Mouse (Mus musculus) C2C12 (cell line): ENCODE results near the gene Gdf15. TPM values are rescaled to one million over a fixed set of nuclear protein-coding genes. Genes with fewer than 3 reads are reported as not detected.
A peak's percentile ranks its signal among the peaks of the same experiment; 100 is the strongest.

ENCODE experiments used
- H3K27me3 ChIP-seq: one replicate; pipeline ENCODE4 v1.6.1; 2011; ENCODE audit not compliant: control insufficient read depth, insufficient read depth, insufficient read length
- H3K36me3 ChIP-seq: one replicate; pipeline ENCODE4 v1.6.1; 2011; ENCODE audit not compliant: control insufficient read depth, insufficient read depth
- H3K4me3 ChIP-seq: one replicate; pipeline ENCODE4 v1.5.1; 2011; ENCODE audit warnings: mild to moderate bottlenecking, control low read depth; ENCODE audit not compliant: poor library complexity, insufficient read depth, severe bottlenecking
- H3K79me2 ChIP-seq: one replicate; pipeline ENCODE4 v1.6.1; 2011; ENCODE audit not compliant: control insufficient read depth, insufficient read depth
- H3K79me3 ChIP-seq: one replicate; pipeline ENCODE4 v1.6.1; 2011; ENCODE audit warnings: low read depth, control low read depth
- H3ac ChIP-seq: one replicate; pipeline ENCODE3; 2011; ENCODE audit warnings: low read depth; ENCODE audit not compliant: control insufficient read depth, insufficient read length
- CEBPB ChIP-seq: IDR thresholded peaks from one replicate; pipeline ENCODE4 v1.6.1; 2011; ENCODE audit warnings: low read depth, mild to moderate bottlenecking, control low read depth, moderate library complexity
- CTCF ChIP-seq: IDR thresholded peaks from one replicate; pipeline ENCODE4 v1.5.1; 2011; ENCODE audit not compliant: control insufficient read depth, insufficient read depth, insufficient read length
- FOSL1 ChIP-seq: IDR thresholded peaks from one replicate; pipeline ENCODE4 v1.8.0; 2011; ENCODE audit warnings: mild to moderate bottlenecking, low read length; ENCODE audit not compliant: poor library complexity, insufficient read depth, severe bottlenecking
- MAX ChIP-seq: IDR thresholded peaks from one replicate; pipeline ENCODE4 v1.6.1; 2011; ENCODE audit warnings: mild to moderate bottlenecking, control low read depth
- MYOD1 ChIP-seq: IDR thresholded peaks from one replicate; pipeline ENCODE4 v1.6.1; 2011; ENCODE audit warnings: low read depth; ENCODE audit not compliant: control insufficient read depth, insufficient read length
- MYOG ChIP-seq: IDR thresholded peaks from one replicate; pipeline ENCODE4 v1.6.1; 2011; ENCODE audit not compliant: control insufficient read depth, insufficient read length; ENCODE audit errors: extremely low read depth
- USF1 ChIP-seq: IDR thresholded peaks from one replicate; pipeline ENCODE4 v1.6.1; 2011; ENCODE audit warnings: low read depth, mild to moderate bottlenecking, control low read depth, moderate library complexity
- polyA plus RNA-seq: library from polyadenylated mRNA; unstranded; fragments of >200 nt; fragmentation: generic; extraction: Trizol; gene quantifications from one replicate; pipeline ENCODE4 v1.2.1, GENCODE M21; 2012; ENCODE audit warnings: missing spikeins

Gene Gdf15
- polyA plus RNA-seq, 1 experiment = 20.9 TPM

- Histone ChIP-seq H3ac (peak overlapping the region; percentile 52), H3K27me3 (no peaks in the 10 kb centered on the region), H3K79me3 (peaks cover 2% of the 10 kb centered on the region), H3K79me2 (no peaks in the 10 kb centered on the region), H3K36me3 (no peaks in the 10 kb centered on the region), H3K4me3 (peak overlapping the region; percentile 11)
- TF ChIP-seq USF1 = no peak
- no peak for TF ChIP-seq MYOG
- no peak for TF ChIP-seq FOSL1
- peak; percentile 82 for TF ChIP-seq MYOD1
- no peak for TF ChIP-seq CEBPB
- peak; percentile 100 for TF ChIP-seq CTCF
- TF ChIP-seq MAX = peak; percentile 70
Observed at GRCm38 (mm10) chr8:70629574-70630531, 2.4 kb downstream of the Gdf15 start.

GRCm38 (mm10) chr8:70628986-70629490 lies 3.2 kb downstream of the Gdf15 start:
- peaks cover 2% of the 10 kb centered on the region for H3K79me3 ChIP-seq
- no peaks in the 10 kb centered on the region for H3K79me2 ChIP-seq
- no peak overlapping the region for H3K4me3 ChIP-seq
- no peak overlapping the region for H3ac ChIP-seq
- no peaks in the 10 kb centered on the region for H3K36me3 ChIP-seq
- TF ChIP-seq MYOG (no peak), FOSL1 (no peak), USF1 (no peak), CEBPB (no peak), MAX (no peak), MYOD1 (no peak), CTCF (no peak)
- no peaks in the 10 kb centered on the region for H3K27me3 ChIP-seq

- no peak overlapping the region for H3ac ChIP-seq
- no peak overlapping the region for H3K4me3 ChIP-seq
- no peaks in the 10 kb centered on the region for H3K27me3 ChIP-seq
- H3K36me3 ChIP-seq = no peaks in the 10 kb centered on the region
- TF ChIP-seq FOSL1 (no peak), MYOG (no peak), CEBPB (no peak), USF1 (no peak), MAX (no peak), CTCF (no peak), MYOD1 (no peak)
- no peaks in the 10 kb centered on the region for H3K79me2 ChIP-seq
- peaks cover 2% of the 10 kb centered on the region for H3K79me3 ChIP-seq
Observed at GRCm38 (mm10) chr8:70627041-70627440, 5.2 kb downstream of the Gdf15 start.

DNA sequence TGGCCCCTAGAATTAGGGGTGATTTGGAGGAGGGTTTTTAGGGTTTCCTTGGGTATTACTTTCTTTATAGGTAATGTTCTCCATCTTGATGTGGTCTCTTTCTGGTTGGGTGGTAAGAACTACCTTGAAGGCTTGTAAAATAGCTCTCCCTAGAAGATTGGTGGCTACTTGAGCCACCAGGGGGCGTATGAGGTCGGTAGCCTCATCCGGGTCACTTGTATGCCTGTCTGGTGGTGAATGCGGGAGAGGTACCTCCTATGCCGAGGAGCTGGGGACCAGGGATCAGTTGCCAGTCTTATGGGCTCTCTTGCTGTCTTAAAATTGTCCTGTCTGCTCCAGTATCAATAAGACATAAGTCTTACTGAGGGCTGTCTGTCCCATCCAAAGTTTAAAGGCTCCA lies 7.2 kb downstream of the Gdf15 start:
- H3K79me3 ChIP-seq = peaks cover 2% of the 10 kb centered on the region

GRCm38 (mm10) chr8:70622220-70622619 lies 10.0 kb downstream of the Gdf15 start:
- no peak for TF ChIP-seq FOSL1
- TF ChIP-seq MYOG = no peak
- no peak for TF ChIP-seq USF1
- TF ChIP-seq CTCF = no peak
- no peak for TF ChIP-seq CEBPB
- TF ChIP-seq MAX = no peak
- TF ChIP-seq MYOD1 = no peak
- Histone ChIP-seq H3K27me3 (no peaks in the 10 kb centered on the region), H3K36me3 (no peaks in the 10 kb centered on the region), H3K79me3 (no peaks in the 10 kb centered on the region), H3ac (no peak overlapping the region), H3K4me3 (no peak overlapping the region), H3K79me2 (no peaks in the 10 kb centered on the region)

More for the DNA sequence above, 7.2 kb downstream of the Gdf15 start:
- Histone ChIP-seq H3K4me3 (no peak overlapping the region), H3K79me2 (no peaks in the 10 kb centered on the region), H3K36me3 (no peaks in the 10 kb centered on the region), H3K27me3 (no peaks in the 10 kb centered on the region), H3ac (no peak overlapping the region)
- TF ChIP-seq CEBPB (no peak), USF1 (no peak), MYOG (no peak), MAX (no peak), MYOD1 (no peak), FOSL1 (no peak), CTCF (no peak)

DNA sequence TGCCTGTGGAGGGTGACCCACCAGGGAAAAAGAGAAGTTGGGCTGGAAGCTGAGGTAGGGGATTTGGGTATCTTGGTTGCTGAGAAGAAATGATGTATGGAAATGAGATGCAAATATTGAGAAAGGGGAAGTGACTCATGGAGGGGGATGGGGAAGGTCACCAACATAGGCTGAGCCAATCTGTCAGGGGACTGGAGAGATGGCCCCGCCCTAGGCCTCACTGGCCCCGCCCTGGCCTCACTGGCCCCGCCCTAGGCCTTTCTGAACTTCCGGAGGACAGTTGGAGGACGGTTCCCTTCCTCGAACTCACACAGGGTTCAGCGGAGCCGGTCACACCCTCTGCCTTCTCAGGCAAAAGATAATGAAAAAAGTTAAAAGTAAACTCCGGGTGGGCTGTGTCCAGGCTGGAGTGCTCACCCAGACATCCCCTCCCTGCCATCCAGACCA lies 13.3 kb downstream of the Gdf15 start:
- Histone ChIP-seq H3K79me2 (no peaks in the 10 kb centered on the region), H3K27me3 (no peaks in the 10 kb centered on the region), H3ac (no peak overlapping the region), H3K36me3 (no peaks in the 10 kb centered on the region), H3K4me3 (no peak overlapping the region), H3K79me3 (no peaks in the 10 kb centered on the region)
- TF ChIP-seq MAX (no peak), CTCF (no peak), MYOD1 (no peak), USF1 (no peak), MYOG (no peak), CEBPB (no peak), FOSL1 (no peak)
